Mouse (Mus musculus): ENCODE measurements around the gene Rbpms2.

GRCm38 (mm10) chr9:65587270-65587572, 42.2 kb upstream of the Rbpms2 start:
- TF ChIP-seq POLR2A (IDR thresholded peaks at IDR 0.05; ENCODE audit: insufficient read depth, low read depth, low read length) (no peak), CTCF (IDR thresholded peaks at IDR 0.05) (no peak), EP300 (IDR thresholded peaks at IDR 0.05; ENCODE audit: insufficient read depth, low read depth, low read length) (no peak)

Data from heart, adult 2 months (tissue).